Mouse (Mus musculus) right cerebral cortex, postnatal 25 days (tissue): Measurements from ENCODE around the gene Lfng.

Experiments used
- DNase-seq: peaks from one replicate; pipeline ENCODE4 v3.0.0; 2022

The Lfng gene

GRCm38 (mm10) chr5:140607001-140607835 lies at the start of gene Lfng:
Lfng (plus strand) TSS chr5:140607320.
- DNase-seq, result peak; percentile 79

- DNase-seq, result no peak
Measured at GRCm38 (mm10) chr5:140562601-140563000, 44.5 kb upstream of the Lfng start.

- no peak for DNase-seq
Measured at GRCm38 (mm10) chr5:140564896-140565295, 42.2 kb upstream of the Lfng start, which contains the start of gene Grifin. Grifin (minus strand) TSS chr5:140565071.

- no peak for DNase-seq
Measured at GRCm38 (mm10) chr5:140565451-140565850, 41.7 kb upstream of the Lfng start.

GRCm38 (mm10) chr5:140565856-140566255 lies 41.3 kb upstream of the Lfng start:
- DNase-seq, result peak; percentile 35

GRCm38 (mm10) chr5:140566271-140566670 lies 40.8 kb upstream of the Lfng start:
- DNase-seq, result no peak

- no peak for DNase-seq
Measured at GRCm38 (mm10) chr5:140567321-140567720, 39.8 kb upstream of the Lfng start.

GRCm38 (mm10) chr5:140567751-140568150 lies 39.4 kb upstream of the Lfng start:
- no peak for DNase-seq

- peak; percentile 36 for DNase-seq
Measured at GRCm38 (mm10) chr5:140568321-140568970, 38.7 kb upstream of the Lfng start.

- DNase-seq, result no peak
Measured at GRCm38 (mm10) chr5:140569032-140569595, 38.0 kb upstream of the Lfng start.

GRCm38 (mm10) chr5:140570223-140570870 lies 36.8 kb upstream of the Lfng start:
- DNase-seq, result no peak

GRCm38 (mm10) chr5:140571201-140571600 lies 35.9 kb upstream of the Lfng start:
- no peak for DNase-seq

- DNase-seq, result no peak
Measured at GRCm38 (mm10) chr5:140571673-140572072, 35.4 kb upstream of the Lfng start.

- DNase-seq, result no peak
Measured at GRCm38 (mm10) chr5:140572611-140573010, 34.5 kb upstream of the Lfng start.

GRCm38 (mm10) chr5:140575381-140575866 lies 31.7 kb upstream of the Lfng start:
- DNase-seq, result no peak

GRCm38 (mm10) chr5:140579221-140579620 lies 27.9 kb upstream of the Lfng start:
- DNase-seq, result no peak

GRCm38 (mm10) chr5:140579771-140580170 lies 27.3 kb upstream of the Lfng start:
- no peak for DNase-seq

- no peak for DNase-seq
Measured at GRCm38 (mm10) chr5:140581569-140581968, 25.6 kb upstream of the Lfng start.

- DNase-seq, result no peak
Measured at GRCm38 (mm10) chr5:140582995-140583731, 24.0 kb upstream of the Lfng start.

- DNase-seq, result no peak
Measured at GRCm38 (mm10) chr5:140583732-140584368, 23.3 kb upstream of the Lfng start.

GRCm38 (mm10) chr5:140589082-140589774 lies 17.9 kb upstream of the Lfng start:
- no peak for DNase-seq
